Mouse (Mus musculus) c-Kit-positive CD71-positive TER-119-negative erythroid progenitor cells, embryonic 14.5 days (primary cell): ENCODE measurements around the gene Ddx20.

ENCODE experiments used
- DNase-seq: peaks from one replicate; pipeline ENCODE4 v3.0.0-alpha.2; 2013; ENCODE audit warnings: low read depth

Ddx20 gene

DNA sequence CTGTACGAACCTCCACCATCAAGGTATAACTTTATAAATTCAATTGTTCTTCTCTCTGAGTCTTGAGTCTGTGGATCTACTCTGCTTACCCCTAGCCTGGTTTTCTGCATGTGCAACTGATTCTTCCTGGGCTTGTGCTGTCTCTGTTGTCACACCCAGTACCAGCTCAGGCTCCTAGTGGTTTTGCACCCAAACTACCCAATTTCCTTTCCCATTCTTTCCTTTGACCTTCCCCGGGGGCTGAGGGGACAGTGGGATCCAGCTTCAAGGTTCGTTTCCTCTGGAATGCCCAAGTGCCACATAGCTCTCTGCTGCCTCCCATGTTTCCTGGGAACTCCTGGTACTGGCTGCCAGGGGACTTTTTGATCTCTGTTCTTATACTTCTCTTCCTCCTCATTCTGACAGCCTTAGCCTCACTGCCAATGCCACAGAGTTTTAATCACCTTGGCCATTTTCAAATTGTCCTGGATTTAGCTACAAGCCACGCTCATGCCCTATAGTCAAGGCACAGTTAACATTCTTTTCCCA, 20.3 kb downstream of the Ddx20 start:
- DNase-seq, result no peak

DNA sequence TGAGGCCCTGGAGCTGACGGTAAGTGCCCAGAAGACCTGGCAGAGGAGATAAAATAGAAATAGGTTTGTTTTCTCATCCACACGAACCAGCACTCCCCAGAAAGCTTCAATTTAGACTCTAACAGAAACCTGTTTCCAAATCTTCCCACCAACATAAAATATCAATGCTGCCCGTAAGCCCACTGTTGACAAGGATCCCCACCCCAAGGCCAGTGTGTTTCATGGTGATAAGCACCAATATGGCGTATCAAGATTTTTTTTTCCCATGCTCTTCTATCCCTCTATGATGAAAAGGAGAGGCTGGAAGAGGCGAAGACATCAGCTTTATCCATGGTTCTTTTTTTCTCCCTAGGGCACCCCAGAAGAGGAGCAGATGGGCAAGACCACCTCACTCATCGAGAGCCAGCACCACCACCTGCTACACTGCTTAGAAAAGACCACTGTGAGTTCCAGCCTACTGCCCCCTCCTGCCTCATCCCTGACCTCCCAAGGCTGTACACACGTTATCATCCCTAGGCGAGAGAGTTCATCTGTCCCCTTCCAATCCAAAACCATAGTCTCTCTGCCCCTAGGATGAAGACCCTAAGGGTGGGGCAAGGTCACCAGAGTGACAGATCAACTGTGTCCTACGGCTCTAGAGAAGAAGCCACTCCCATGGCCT, 22.1 kb downstream of the Ddx20 start:
- no peak for DNase-seq

DNA sequence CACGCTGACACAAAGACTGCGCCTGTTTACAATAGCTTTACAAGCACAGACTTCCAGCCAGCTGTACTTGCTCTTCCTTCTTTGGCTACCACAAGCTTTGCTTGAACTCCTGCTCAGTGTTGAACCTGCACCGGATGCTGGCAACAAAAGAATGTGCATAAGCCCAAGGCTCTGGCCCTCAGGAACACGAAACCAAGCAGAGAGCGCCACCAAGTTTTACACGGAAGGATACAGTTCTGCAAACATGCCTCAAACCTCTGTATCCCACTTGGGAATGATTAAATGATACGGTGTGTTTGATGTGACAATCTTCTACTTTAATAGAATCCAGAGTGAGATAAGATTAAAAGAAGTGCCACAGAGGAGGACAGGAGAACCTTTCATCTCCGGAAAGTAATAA, 24.3 kb downstream of the Ddx20 start:
- no peak for DNase-seq

DNA sequence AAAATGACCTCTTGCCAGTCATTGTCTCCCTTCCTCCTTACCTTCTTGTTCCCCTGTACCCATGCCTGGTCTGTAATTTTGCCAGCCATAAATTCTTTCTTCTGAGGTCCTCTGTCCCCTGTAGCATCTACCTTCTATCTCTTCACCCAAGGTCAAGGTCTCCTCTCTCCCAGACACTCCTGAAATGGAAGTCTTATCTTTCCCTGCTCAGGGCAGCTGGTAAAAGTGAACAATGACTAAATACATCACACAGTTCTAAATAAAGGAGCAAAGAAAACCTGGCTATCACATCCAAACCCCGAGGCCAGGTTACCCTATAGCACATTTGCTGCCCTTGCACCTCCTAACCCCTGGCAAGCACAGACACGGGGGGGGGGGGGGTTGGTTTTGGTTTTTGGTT, 26.8 kb downstream of the Ddx20 start:
- no peak for DNase-seq

DNA sequence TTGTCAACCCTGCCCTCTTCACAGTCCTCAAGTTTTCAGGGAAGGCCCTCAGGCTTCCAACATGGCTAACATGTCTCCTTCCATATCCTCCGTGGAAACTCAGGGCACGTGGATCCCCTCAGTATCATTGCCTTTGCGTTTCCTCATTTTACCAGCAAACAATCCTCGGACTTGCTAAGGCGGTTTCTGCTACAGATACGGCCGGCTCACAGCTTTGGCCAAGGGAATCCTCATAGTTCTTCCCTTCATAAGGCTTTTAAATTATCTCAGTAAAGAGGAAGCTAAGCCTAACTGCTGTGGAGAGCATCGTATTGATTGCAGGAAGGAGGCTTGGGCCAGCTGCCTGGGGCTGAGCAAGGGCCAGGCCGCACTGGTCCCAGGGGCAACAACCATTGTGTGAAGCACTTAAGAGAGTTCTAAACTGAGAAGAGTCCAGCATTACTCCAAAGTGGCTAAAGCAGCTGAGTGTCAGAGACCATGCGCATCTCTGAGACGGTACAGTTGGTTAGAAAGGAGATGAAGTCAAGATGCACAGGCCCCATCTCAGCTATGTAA, 32.3 kb downstream of the Ddx20 start:
- no peak for DNase-seq

DNA sequence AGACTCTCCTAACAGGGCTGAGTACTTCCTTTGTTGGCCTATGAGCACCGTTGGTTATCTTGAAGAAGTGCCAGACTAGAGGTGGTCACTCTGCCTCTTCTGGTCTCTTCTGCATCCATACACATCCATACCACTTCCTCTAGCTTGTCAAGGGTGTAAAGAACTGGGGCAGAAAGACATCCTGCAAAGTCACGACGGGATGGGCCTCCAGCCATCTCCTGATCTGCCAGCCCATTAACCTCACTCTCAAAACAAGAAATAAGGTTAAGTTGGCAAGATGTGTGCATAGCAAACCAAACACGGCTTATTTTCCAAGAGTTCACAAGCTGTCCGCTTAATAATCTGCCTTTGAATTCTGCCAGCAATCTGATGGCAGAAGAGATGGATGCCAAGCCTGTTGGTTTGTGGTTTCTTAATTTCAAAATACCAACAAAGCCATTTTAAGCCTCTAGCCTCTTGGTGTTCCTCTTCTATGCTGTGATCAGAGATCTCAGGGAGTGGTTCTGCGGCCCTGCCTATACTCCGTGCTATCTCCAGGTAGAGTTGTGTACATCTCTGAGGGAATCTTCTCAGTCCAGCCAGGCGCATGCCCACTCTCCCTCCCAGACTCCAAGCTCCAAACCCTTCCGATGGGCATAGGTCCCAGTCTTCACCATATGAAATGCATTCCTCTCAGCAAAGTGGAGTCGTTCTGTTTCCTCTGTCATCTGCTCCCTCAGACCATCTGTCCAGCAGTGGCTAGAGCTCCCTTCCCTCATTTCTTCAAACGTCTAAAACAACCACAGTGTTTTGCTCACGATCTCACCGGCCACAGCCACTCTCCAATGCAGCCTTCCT, 33.6 kb downstream of the Ddx20 start:
- no peak for DNase-seq

DNA sequence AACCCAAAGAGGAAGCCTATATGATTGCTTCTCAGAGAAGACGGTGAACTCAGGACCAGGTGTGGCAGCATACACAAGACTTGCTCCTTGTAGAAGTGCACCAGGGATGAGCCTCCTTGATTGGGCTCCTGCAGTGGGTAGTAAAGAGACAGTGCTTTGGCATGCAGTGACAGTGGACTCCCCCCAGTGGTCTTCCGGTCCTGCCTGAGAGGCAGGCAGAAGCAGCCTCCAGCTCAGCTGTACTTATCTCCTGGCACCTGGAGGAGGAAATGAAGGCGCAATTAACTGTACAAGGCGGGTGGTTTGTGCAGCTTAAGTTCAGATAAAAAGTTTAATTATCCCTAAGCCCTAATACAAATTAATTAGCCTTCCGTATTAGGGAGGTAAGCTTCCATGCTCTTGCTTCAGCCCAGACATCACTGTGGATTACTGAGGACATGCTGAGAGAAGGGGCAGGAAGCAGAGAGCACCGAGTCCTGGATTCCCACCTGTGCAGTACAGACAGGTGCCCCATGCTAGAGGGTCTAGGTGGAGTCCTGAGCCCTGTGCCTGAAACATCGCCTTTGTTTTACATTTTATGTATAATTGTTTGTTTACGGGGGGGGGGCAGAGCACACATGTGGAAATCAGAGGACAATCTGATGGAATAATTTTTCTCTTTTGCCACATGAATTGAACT, 38.3 kb downstream of the Ddx20 start:
- no peak for DNase-seq

DNA sequence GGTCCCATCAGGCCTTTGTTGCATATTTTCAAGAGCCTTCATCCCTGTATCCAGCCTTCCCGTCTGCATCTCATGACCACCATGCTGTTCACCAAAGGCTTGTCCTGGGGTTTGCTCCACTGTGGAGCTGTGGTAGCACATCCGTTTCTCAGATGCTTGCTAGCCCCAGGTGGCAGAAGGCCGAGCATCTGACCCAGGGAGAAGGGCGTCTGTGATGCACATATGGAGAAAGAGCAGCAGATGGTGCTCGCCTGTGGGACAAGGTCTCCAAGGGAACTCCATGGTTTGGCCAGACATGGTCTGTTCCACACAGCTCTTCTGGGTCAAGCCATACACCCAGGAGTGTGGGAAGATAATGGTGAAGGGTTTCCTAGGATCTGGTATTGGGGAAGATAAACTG, 43.8 kb downstream of the Ddx20 start:
- no peak for DNase-seq

DNA sequence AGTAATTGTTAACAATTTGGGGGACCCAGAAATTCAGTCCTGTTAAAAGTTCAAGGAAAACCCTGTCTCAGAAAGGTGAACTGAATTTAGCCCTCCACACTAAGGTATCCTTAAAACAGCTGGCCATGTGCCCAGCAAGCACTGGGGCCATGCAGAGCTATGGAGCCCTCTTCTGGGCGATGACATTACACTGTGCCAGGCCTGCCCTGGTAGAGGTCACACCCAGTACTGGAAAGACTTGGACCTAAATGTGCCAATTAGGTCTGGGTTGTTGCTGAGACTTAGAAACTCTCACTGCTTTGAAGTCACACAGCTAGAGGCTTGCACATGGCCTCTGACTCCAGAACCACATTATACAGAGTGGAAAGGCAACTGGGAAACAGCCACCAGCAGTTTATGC, 45.2 kb downstream of the Ddx20 start:
- no peak for DNase-seq

DNA sequence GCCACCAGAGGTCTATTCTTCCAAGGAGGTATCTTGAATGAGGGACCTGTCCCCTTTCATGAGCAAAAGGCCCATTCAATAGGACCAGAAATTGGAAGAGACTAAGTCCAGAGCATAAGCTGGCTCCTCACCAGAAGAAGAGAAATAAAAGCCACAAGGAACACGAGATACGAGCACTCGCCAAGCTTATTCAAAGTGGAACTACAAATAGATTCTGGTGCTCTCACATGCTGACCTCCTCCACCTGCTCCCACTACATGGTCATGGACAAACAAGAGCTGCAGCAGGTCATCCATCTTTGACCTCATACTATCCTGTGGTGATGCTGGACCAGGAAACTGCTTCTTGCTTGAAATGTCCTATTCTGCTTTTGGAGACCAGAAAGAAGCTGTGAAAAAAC, 54.4 kb downstream of the Ddx20 start:
- no peak for DNase-seq

DNA sequence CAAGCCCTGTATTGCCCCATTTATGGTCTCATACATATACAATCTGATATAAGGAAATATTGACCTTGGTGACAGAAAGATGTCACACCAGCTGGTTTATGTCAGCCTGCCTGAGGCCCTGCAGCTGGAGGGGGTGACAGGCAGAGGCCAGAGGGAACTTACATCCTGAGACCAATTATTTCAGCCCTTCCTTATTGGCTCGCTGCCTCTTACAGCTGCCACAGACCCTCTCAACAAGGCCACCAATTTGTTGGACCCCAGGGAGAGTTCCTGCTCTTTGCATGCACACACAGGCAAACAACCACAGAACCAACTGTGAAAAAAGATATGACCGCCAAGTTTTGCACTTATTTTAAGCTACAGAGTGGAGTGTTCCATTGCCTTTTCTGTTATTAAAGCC, 55.1 kb downstream of the Ddx20 start:
- DNase-seq, result no peak
